Mouse (Mus musculus) frontal cortex, postnatal 14 days (tissue): ENCODE measurements around the gene Galns.

Source experiments
- DNase-seq, 2 experiments: peaks; one replicate each; pipeline ENCODE4 v3.0.0; 2022; ENCODE audit warnings: low spot score in 2 of 2

Galns gene

GRCm38 (mm10) chr8:122546066-122546755, 65.1 kb downstream of the Galns start:
- DNase-seq, result no peak

- DNase-seq, result no peak
Measured at GRCm38 (mm10) chr8:122544138-122544537, 67.1 kb downstream of the Galns start.

DNA sequence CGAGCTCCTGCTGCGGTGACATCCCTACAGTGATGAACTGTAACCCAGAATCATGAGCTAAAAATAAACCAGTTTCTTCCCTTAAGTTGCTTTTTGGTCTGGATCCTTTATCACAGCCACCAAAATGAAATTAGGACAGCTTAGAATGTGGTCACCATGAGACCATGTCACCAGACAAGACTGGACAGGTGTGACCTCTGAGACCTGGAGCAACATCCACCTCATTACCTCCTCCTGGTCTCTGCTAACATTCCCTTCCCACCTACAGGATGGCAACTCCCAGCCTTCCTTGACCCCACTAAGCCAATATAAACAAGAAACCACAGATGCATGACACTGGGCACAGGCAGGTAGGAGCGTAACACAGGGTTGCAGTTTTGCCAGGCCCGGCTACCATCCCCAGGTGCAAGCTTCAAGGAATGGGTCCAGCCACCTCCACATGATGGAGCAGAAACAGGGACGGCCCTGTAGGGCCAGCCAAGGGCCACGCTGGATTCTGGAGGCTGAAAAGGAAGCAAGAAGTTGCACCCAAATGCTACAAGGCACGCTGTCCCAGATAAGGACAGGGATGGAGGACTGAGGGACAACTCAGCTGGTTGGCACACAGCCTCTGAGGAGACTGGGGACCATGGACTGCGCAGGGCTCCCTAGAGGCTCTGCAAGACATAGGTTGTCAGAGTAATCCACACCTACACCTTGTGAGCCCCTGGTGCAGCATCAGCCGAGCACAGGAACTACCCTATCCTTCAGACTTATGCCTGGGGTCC, 72.8 kb downstream of the Galns start:
- DNase-seq, result no peak

DNA sequence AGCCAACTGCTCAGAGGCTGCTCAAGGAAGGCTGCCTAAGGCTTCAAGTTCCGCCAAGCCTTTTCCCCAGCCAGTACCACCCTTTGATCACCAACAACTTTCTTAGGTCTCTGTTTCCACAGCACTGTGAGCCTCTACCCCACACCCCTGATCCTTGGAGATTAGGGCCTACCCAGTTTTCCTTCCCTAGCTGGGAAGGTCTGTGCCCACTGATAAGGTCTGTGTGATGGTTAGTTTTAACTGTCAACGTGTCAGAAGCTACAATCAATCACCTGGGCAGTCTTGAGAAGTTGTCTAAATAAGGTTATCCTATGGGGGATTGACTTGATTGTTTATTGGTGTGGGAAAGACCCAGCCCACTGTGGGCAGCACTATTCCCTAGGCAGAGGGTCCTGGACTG, 73.5 kb downstream of the Galns start:
- DNase-seq, result no peak

DNA sequence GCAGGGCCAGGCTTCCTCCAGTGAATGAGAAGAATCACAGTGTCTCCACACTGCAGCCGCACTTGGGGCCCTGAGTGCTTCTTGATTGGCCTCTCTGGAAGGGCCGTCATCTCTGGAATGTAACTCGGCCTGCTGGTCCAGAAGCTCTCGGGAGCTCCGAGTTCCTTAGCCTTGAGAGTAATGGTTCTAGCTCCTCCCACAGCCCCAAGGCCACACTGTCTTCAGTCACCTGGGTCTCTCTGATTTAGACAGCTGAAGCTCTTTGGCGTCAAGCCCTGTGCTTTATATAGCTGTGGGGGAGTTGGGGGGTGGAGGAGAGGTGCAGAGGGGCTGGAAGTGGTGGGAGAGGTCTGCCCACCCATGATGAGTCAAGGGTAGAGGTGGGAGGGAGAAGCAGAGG, 74.2 kb downstream of the Galns start:
- DNase-seq, result no peak

DNA sequence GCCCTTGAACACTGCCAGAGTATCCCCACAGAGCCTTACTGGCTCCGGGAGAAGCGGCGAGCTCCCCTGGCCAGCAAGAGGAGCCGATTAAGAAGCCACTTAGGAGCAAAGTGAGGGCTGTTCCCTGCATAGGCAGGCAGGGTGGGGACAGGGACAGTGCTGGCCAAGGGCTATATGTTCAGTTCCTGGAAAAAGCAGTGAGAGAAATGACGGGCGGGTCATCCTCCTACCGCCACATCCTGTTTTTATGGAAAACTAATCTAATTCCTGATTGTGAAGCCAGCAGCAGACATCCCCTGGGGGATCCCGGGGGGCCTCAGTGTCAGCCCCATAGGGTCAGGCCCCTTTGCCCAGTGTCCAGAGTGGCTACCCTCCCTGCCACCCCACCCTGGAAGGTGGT, 80.0 kb downstream of the Galns start:
- DNase-seq, result no peak

GRCm38 (mm10) chr8:122529159-122529558, 82.1 kb downstream of the Galns start:
- DNase-seq, result no peak
